Mouse (Mus musculus): ENCODE results near the gene Egfl7.

The Egfl7 gene

DNA sequence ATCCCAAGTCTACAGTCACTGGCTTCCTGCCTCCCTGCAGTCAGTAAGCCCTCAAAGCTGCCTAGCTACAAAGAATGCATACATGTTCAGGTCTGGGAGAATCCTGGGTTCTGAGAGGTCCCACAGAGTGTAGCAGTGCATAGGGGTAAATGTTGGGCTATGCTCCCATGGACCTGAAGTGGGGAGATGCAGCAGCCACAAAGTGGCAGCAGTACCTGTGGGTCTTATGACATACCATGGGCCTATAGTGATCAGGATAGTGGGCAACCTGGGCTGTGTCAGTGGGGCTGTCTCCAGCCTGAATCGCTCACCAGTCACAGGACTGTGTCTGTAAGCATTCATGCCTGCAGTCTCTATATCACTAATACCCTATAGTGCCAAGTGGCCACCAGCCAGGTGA is at the start of gene Egfl7:
Gene Egfl7 (plus strand): TSS at position 301 of the 400 bp plus-strand sequence.
- DNase-seq (ENCODE audit: low read depth in 1 of 2, low spot score in 2 of 2): no peak

DNA sequence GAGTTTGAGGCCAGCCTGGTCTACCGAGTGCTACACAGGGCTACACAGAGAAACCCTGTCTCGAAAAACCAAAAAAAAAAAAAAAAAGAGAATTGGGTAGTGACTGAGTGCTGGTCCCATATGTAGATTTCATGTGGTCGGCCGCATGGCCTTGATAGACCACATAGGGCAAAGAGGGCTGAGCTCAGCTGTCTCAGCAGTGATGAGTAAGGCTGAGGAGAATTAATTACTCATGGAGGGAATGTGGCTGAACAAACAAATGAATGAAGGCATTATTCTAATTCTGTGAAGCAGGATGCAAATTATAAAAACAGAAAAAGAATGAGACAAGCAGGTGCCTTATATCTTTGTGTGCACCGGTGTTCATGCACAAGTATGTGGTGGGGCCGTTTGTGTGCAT is 48.0 kb upstream of the Egfl7 start:
- DNase-seq (ENCODE audit: low read depth in 1 of 2, low spot score in 2 of 2): no peak

DNA sequence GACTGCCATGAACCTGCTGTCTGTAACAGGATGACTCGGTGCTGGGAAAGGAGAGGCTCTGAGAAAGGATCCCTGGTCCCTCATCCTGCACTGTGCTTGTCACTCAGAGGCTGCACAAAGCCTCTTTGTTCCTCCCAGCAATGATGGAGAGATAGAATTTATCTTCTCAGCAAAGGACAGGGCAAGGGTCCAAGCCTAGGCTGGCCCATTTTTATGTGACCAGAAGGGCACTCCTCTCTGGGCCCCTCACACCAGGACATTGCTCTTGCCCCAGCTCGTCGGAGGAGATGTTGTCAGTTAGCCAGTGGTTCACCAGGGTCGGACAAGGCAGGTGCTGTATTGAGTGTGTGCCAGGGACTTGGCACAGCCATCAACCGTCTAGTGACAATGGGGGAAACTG is 46.6 kb upstream of the Egfl7 start:
- no peak for DNase-seq (ENCODE audit: low read depth in 1 of 2, low spot score in 2 of 2)

DNA sequence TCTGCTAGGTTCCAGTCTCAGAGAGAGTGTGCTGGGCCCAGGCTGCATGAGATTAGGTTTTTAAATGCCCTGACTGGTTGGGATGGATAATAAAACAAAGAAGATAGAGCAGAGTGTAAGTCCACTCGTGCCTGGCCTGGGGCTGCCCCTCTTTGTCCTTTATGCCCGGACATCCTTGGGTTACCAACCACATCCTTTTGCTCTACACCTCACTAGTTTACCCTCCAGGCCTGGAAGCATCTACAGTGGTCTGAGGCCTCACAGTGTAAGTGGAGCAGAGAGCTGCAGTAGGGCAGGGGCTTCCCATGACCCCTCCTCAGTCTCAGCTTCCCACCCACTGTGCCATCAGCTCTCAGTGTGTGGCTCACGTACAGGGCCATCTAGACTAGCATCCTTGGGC is 45.7 kb upstream of the Egfl7 start:
- no peak for DNase-seq (ENCODE audit: low read depth in 1 of 2, low spot score in 2 of 2)

DNA sequence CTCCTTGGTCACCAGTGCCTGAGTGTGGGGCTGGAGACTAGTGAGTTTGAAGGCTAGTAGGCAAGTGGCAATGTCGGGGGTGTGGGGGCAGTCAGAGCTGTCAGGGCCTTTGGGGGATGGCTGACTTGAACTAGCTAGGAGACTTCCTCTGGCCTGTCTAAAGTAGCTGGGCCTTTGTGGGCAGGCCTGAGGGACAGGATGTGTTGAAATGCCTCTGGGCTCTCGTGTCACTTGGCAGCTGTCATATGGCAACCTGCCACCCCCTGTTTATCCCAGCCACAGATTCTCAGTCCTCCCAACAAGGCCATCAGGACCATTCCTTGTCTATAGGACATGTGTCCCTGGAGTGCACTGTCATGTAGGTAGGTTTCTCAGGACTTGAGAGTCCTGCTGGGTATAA is 45.2 kb upstream of the Egfl7 start:
- no peak for DNase-seq (ENCODE audit: low read depth in 1 of 2, low spot score in 2 of 2)

DNA sequence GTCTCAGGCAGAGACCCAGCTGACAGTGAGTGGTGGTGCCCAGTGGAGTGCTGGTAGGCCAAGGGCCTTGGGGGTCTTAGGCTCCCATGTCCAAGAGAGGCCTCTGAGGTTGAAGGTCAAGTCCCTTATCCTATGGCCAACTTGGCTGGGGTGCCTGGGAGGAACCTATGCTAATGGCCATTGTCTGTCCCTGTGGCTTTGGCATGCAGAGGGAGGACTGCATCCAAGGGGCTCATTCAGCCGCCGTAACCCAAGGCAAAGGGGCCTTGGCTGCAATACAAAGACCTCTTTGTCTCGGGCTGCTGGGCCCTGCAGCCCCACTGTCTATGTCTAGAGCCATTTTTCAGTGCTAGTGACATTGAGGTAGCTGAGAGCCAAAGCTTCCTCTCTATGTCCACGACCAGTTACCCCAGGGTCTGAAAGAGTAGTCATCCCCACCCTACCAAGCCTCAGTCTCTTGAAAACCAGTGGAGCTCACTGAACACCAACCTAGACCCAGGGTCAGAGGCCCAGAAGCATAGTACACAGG is 44.2 kb upstream of the Egfl7 start:
- DNase-seq (ENCODE audit: low read depth in 1 of 2, low spot score in 2 of 2): no peak

DNA sequence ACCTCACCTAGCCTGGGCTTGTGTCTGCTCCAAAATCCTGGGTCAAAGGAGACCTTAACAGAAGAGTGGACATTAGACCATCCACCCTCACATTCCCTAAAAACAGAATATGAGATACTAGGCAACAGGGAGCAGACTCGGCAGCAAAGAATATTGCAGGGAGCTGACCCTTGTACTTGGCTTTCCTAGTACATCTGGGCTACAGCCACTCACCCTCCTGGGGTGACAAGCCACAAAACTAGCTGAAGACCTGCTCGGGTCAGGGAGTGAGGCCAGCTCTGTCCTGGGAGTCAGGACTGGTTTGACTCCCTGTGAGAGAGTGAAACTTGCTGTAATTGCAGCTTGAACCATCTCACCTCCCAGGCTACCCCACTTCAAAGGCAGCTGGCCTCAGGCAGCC is 40.3 kb upstream of the Egfl7 start:
- DNase-seq (ENCODE audit: low read depth in 1 of 2, low spot score in 2 of 2): no peak

DNA sequence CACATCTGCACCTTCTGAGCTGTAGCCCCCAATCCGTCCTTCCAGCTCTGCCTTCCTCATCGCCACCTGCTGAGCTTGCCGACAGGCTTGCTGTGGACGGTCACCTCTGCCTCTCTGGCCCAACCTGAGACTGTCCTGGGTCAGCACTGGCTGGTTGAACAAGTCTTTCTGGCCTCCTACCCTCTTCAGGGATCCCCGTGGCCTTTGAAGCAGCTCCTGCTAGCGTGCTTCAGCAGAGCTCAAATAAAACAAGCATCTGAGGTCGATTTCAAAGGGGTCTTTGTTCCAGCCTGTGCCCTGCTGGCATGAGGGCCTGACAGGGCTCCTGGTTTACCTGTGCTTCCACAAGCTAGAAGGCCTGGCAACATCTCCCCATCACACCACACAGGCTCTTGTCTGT is 39.1 kb upstream of the Egfl7 start:
- no peak for DNase-seq (ENCODE audit: low read depth in 1 of 2, low spot score in 2 of 2)

DNA sequence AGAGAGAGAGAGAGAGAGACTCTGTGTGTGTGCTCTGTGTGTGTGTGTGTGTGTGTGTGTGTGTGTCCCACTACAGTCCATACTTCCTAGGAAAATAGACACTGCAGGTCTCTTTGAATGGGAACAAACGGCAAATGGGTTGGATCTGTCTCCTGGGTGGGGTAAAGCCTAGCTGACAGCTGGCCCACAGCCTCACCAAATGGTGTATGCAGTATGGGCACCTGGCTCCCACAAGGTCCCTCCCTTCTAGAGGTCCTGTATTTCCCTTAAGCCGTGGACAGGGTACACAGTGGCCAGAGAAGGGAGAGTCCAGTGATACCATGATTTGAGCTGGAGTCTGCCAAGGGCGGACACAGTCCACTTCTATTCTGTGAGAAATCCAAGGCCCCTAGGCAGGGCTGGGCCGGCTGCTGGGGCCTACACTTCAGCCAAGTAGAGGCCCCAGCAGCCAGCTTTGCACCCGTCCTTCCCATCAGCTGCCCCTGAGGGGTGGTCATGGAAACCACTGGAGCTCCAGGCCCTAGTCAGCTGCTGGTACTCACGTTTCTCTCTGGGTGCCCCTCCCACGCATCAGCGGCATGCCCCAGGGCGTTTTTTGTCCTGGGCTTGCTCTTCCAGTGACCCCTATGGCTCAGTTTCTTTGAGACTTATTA is 38.4 kb upstream of the Egfl7 start:
- DNase-seq (ENCODE audit: low read depth in 1 of 2, low spot score in 2 of 2): no peak

DNA sequence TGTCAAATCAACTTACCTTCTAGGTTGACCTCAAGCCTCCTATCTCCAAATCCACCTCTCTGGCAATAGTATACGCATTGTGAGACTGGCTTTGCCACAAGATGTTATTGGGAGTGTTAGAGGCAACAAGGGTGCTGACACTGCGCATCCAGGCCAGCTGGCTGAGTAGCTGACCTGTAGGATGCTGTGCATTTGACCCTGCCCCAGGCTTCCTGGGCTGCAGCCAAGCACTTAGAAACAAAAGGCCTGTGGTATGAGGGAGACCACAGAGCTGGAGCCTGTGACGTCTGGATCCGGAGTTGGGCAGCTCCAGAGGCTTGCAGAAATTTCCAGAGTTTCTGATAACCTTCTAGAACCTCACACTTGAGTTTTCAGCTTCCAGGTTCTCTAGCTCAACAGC is 36.7 kb upstream of the Egfl7 start:
- no peak for DNase-seq (ENCODE audit: low read depth in 1 of 2, low spot score in 2 of 2)

DNA sequence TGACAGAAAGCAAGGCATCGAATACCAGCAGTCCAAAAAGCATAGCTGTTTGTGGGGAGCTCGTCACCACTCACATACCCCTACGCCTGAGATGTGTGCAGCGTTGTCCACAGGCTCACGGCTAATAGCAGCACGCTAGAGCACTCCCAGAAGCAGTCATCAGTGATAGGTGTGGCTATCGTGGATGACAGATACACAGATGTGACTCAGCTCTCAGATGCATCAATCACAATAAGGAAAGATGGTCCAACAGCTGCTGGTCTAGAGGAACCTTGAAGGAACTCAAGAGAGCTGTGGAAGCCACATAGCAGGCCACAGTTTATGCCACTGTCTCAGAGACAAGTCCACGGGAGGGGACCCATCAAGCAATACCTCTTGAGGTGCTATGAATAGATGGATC is 36.0 kb upstream of the Egfl7 start:
- DNase-seq (ENCODE audit: low read depth in 1 of 2, low spot score in 2 of 2): no peak

DNA sequence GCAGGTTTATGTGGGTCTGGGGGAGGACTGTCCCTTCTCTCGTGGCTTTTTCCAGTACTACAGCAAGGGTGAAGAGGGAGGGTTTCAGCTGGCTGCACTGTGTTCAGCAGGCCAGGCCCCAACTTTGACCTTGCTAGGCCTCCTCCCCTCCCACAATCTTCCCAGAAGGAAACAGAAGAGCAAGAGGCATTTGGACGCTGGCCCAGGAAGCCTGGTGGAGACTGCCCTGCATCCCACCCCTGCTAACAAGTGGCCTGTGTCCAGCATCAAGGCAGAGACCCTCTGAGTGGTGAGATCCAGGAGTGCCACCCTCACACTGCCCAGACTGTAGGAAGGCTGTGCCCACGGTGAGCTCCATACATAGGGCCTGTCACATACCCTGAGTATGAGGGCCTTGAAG is 35.5 kb upstream of the Egfl7 start:
- DNase-seq (ENCODE audit: low read depth in 1 of 2, low spot score in 2 of 2): no peak

DNA sequence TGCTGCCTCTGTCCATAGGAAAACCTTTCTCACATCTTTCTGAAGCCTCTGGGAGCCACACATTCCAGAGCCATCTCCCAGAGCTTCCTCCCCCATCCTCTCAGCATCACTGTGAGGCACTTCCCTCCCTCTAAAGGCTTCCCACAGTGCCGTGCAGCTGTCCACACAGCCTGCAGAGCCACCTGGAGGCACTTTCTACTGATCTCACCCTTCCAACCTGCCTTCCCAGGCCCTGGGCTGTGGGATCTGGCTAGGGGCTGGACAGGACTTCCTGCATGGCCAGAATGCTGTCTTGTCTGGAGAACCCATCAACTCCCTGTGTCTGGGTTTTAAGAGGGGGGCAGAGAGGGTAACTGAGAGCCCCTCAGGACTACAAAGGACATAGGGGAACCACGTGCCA is 32.3 kb upstream of the Egfl7 start:
- DNase-seq (ENCODE audit: low read depth in 1 of 2, low spot score in 2 of 2): no peak

DNA sequence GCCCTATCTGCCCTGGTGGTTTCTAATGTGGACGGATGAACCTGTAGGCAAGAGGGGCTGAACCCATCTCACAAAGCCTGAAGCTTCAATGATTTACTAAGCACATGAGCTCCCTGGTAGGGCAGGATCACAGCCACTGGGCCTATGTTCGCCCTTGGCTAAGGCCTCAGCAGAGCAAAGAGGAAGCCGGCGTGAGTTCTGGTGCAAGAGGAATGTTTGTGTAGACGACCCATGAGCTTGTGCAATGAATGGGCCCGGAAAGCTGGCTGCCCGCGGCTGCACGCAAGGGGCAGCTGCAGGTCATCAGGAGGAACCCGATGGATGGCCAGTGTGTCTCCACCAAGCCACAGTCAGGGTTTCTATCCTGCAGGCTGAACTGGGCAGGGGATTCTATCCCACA is 30.0 kb upstream of the Egfl7 start:
- DNase-seq (ENCODE audit: low read depth in 1 of 2, low spot score in 2 of 2): peak; percentile 70 to 76

DNA sequence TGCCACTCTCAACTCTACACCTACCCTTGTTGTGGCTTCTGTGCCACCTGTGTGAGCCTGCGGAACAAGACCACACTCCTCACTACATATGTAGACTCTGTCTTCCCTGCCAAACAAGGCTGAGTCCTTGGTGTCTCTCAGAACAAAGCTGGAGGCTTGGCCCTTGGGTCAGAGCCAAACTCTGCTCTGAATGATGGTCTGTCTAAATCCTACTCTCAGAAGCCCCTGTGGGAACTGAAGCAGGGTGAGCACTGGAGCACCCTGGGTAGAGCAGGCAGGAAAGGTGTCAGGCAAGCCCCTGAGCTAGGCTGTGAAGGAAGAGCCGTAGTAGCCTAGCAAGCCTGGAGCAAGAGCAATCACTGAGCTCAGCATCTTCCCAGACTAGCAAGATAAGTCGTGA is 29.6 kb upstream of the Egfl7 start:
- no peak for DNase-seq (ENCODE audit: low read depth in 1 of 2, low spot score in 2 of 2)

DNA sequence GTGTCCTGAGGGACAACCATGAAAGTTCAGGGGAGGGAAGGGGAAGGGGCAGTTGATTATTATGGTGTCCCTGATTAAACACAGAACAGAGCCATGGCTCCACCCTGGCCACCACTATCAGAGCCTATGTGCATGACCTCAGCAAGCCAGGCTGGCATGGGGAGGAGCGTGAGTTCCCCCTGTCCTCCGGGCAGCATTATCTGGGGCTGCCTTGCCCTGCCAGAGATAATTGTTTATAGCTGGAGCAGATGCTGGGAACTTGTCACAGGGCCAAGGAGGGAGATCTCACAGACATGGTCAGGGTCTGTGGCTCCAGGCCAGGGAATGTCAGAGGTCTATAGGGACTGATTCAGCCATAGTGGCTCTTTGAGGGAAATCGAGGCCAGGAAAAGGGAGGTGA is 29.0 kb upstream of the Egfl7 start:
- no peak for DNase-seq (ENCODE audit: low read depth in 1 of 2, low spot score in 2 of 2)

DNA sequence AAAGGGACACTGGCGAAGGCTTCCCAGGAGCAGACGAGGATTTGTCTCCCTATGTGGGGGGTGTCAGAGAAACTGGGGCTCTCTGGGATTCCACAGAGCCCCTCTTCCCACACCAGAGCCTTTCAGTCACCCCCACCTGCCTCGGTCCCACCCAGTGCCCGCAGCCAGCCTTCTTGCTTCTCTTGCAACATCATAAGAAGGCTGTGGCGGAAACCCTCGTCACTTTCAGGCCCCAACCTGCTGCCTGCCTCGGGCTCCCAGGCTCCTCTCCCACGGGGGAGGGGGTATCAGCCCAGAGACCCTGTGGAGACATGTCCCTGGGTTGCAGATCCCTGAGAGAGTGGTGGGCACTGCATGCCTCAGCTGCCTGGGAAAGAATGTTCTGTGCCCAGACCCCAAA is 28.4 kb upstream of the Egfl7 start:
- no peak for DNase-seq (ENCODE audit: low read depth in 1 of 2, low spot score in 2 of 2)

DNA sequence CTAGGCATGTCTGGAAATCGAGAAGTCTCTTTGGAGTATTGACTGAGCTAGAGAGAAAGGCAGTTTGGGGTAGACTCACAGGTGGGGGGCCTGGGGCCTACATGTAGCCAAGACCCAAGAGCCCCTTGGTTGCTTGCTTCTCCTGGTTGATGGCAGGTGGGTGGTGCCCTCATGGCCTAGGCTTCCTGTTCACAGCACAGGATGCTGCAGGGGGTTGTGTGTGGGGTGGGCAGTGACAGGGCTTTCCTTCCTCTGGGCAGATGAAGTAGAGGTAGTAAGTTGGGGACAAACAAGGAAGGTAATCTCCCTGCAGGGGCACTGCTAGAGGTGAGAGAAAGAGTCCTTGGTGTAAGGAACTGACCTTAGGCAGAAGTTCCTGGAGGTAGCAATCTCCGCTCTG is 27.7 kb upstream of the Egfl7 start:
- no peak for DNase-seq (ENCODE audit: low read depth in 1 of 2, low spot score in 2 of 2)

DNA sequence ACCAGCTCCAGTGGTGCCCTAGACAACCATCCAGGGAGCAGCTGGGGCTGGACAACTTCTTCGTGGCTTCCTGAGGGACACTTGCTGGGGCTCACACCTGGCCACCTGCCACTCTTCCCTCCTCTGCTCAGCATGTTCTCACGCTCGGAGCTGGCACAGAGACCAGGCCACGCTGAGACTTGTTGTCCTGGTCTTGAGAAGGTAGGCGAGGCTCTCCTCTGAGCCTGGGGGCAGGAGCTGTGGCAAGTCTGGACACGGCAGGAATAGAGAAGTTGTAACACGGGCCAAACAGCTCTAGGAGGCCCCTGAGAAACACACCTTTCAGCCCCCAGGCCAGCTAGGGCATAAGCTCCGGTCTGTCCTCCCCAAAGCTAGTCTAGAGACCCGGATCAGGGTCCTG is 25.9 kb upstream of the Egfl7 start:
- DNase-seq (ENCODE audit: low read depth in 1 of 2, low spot score in 2 of 2): no peak

DNA sequence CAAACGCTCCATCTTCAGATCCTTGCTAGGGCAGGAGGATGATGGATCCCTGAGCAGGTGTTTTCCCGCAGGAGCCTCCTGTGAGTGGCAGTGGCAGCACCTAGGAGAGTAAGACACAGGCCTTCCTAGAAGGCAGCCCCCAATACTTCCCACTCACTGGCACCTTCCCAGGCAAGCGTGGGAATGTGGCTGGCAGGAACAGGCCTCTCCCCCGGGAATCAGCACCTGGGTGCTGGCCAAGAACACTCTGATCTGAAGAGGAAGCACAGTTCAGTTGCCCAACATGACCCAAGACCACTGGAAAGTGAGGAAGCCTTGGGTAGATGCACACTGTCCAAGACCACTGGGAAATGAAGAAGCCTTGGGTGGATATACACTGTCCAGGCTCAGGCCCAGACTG is 24.7 kb upstream of the Egfl7 start:
- no peak for DNase-seq (ENCODE audit: low read depth in 1 of 2, low spot score in 2 of 2)

DNA sequence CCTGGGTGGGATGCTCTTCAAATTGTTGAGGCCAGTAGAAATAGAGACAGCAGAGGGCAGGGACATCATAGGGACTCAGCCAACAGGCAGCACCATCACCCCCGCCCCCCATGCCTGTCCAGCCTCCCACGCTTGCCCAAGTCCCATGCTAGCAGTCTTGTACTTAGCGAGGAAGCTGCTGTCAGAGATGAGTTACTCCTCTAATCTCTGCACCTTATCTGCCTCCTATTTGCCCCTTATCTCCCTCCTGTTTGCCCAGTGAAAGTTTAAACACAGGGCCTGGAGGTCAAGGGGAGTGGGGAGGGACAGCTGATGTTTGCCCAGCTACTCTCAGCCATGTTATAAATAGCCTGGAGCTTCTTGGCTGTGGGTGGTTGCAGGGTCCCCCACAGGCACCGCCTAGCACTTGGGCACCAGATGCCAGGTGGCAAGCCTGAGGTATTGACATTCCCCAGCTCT is 23.2 kb upstream of the Egfl7 start:
- DNase-seq (ENCODE audit: low read depth in 1 of 2, low spot score in 2 of 2): no peak

DNA sequence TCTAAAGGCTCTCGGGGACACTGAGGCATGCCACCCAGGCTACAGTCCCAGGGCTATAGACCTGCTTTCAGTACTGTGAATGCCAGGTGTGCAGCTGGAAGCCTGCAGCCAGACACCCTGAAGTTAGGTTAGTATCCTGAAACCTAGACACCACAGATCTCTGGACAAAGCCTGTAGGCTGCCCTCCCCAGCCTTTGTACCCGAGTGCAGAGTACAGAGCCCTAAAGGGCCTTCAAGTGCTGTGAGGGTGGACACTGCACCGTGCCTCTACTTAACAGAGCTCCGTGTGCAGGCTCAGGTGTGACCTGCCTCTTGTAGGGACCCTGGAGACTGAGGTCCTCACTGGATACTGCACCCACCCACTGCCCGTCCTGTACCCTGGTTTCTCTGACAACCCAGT is 19.3 kb upstream of the Egfl7 start:
- no peak for DNase-seq (ENCODE audit: low read depth in 1 of 2, low spot score in 2 of 2)

DNA sequence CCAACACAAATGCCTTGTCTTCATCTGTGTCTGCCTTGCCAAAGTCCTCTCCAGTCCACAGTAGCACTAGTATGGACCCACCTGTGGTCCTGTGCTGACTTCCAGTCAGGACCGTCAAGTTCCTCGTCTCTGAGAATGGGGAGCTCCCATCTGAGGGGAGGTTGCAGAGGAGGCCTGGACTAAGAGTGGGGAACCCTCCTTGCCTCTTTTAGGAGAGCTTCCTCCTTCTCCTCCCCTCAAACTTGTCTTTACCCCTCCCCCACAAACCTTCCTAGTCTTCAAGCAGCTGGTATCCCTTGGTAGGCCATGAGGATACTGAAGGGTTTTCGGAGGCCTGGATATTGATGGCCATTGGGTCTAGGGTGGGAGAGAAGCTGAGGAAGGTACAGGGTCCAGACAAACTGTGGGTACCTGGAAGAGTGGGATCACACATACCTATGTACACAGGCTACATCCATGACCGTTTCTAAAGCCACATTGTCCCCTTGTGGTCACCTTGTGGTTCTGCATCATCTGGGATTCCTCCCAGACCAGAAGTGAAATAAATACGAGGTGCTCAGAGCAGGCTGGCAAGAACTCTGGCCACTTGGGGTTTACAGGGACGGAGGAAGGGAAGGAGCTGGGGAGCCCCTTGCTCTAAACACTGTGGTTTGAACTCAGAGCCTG is 18.3 kb upstream of the Egfl7 start:
- DNase-seq (ENCODE audit: low read depth in 1 of 2, low spot score in 2 of 2): no peak
